Mouse (Mus musculus) MN1 (cell line): ENCODE results near the gene Spata45.

Experiments
- DNase-seq: peaks from one replicate; pipeline ENCODE4 v3.0.0-alpha.2; 2016; ENCODE audit warnings: low spot score

The Spata45 gene

GRCm38 (mm10) chr1:191041352-191041751 lies 4.9 kb downstream of the Spata45 start:
- DNase-seq, result no peak

GRCm38 (mm10) chr1:191042106-191042505 lies 5.7 kb downstream of the Spata45 start:
- no peak for DNase-seq

DNA sequence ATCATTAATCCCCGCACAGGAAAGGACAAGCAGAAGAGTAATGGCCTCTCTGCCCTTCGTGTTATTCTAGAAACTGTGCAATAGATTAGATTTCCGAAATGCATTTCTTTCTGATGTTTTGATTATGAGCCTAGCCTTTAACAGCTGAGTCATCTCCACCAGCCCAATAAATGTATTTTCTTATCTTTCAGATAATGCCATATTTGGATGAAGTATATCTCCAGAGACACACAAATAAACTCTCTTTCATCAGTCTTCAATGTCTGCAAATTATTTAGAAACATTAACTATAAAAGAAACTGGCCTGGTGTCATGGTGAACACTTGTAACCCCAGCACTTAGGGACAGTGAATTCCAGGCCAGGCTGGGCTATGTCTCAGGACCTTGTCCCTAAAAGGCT lies 6.2 kb downstream of the Spata45 start:
- DNase-seq, result no peak

GRCm38 (mm10) chr1:191045264-191045663 lies 8.8 kb downstream of the Spata45 start:
- no peak for DNase-seq

GRCm38 (mm10) chr1:191046231-191046824 lies 9.9 kb downstream of the Spata45 start:
- no peak for DNase-seq

DNA sequence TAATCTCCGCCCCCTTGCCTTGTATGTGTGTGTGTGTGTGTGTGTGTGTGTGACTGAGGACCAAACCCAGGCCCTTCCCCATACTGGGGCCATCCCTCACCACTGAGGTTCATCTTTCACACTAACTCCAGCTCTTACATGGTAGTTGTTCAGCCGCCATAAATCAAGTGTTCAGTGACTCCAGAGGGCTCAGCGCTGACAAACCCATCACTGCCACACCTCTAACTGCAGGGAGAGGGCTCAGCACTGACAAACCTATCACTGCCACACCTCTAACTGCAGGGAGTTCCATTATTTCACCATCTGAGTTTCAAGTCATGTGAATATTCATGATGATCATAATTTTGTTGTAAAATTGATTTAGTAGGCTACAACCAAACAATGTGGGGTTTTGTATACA lies 17.1 kb downstream of the Spata45 start:
- no peak for DNase-seq

DNA sequence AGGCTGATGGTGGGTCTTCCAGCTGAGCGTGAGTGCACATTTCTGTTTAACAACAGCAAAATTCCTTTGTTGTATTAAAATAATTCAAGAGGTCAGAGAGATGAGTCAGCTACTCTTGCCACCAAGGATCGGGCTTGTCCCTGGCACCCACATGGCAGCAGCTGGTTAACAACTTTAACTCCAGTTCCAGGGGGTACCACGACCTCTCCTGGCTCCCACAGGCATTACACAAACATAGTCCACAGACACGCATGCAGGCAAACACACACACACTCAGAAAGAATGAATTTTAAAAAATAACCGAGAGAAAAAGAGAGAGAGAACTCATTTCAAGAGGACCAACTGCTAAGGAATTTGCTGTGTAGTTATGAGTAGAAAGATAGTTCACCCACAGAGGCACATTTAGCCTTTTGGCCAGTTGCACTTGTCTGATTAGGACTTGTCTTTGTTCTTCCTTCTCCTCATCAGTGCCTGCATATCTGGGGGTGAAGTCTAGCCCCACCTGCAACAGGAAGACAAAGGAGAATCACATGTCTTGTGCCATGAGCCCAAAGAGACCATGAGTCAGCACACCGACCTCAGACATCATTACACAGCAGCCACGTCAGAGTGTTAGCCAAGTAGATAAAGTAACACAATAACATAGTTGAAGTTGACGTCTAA lies 18.6 kb downstream of the Spata45 start:
- DNase-seq, result no peak

DNA sequence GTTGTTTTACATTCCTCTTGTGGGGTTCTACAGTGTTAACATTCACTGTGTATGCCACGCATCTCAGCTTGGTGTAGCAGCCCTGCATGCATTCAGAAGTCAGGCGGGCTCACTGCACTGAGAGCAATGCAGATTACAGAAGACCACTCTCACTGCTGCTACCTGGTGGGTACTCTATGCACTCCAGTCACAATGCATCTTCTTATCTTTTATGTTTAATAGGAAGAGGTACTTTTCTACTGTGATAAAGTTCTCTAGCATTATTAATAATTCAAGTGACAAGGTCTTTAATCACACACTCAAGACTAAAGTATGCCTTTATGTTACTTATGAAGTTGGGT lies 19.1 kb downstream of the Spata45 start:
- DNase-seq, result no peak

- no peak for DNase-seq
Observed at GRCm38 (mm10) chr1:191057461-191057860, 21.0 kb downstream of the Spata45 start.

DNA sequence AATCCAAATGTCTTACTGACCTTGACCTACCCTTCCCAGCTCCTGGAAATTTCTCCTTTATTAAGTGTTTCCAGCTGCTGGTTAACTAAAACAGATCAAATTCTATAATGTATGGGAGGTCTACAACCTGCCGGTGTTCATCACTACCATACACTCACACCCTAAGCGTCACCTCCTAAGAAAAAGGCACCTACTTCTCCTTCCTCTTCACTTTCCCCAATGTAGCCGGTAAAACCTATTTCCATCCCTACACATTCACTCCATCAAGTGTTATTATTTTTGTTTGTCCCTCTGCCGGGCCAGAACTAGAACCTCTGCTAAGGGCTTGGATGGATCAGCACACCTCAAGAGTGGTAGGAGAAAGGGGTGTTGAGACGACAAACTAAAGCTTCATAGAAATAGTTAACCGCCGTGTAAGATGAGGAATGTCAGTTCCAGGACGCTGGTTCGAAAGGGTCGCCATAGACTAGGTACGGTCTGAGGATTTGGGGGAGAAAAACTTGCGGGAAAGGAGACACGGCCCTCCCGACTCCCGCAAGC lies 25.9 kb downstream of the Spata45 start:
- no peak for DNase-seq

DNA sequence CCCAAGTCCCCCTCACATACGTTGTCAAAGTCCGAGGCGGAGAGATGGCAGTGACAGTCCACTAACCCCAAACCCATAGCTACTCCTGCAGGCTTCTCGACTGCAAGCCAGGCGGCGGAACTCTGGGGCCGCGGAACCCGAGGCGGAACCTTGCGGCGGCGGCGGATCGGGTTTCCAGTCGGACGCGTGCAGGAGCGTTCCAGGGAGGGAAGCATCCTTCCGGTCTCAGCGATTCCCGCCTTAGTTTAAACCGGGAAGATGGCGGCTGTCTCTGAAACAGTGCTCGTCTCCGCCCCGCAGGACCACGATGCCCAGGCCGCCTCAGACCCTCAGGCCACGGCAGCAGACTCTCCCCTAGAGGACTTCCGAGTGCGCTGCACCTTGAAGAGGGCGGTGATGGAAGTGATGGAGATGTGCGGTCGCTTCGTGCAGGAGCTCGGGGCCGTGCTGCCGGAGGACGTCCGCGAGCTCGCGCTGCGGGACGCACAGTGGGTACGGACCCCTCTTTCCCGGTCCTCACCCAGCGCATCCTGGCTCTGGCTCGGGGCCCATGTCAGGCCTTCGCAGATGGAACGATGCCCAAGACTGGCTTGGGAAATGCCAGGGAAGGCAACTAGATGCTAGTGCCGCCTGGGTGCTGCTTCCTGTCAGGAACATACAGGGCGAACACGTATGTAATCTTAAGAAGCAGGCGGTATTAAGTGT lies 26.5 kb downstream of the Spata45 start, which contains the start of the genes Tatdn3 and Nsl1:
Gene Tatdn3, minus strand, starts transcription at position 152 of the 705 bp plus-strand sequence.
Gene Nsl1, plus strand, starts transcription at position 232 of the 705 bp plus-strand sequence.
- peak; percentile 94 for DNase-seq

DNA sequence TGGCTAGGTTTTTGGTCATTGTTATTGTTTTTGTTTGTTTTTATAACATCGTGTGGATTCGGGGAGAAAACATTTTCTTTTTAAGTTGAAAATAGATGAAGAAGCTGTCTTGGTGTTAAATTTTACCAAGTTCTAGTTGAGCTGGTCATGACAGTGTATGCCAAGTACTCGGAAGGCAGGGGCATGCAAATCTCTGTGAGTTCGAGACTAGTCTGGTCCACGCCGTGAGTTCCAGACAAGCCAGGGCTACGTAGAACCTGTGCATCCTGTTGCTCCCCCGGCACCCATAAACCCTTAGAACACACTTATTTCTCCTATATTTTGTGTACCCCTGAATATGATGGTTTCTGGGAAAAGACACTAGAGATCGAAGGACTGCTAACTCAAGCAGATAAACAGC lies 27.3 kb downstream of the Spata45 start:
- DNase-seq, result no peak

GRCm38 (mm10) chr1:191064535-191064934 lies 28.1 kb downstream of the Spata45 start:
- DNase-seq, result no peak

DNA sequence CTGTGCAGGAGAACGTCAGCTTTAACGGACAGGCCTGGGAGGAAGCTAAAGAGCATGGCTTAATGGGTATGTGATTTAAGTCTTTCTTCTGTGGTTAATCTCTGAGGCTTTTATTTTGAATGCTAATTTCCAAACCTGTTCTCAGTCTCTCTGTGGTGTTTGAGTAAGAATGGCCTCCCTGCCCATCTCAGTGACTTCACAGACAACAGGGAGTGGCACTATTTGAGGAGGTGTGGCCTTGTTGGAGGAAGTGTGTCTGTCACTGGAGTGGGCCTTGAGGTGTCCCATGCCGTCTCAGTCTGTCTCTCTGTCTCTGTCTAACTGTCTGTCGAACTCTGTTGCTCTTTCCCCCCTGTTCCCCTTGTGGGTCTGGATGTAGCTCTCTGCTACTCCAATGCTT lies 28.7 kb downstream of the Spata45 start:
- no peak for DNase-seq

- DNase-seq, result no peak
Observed at GRCm38 (mm10) chr1:191068377-191068776, 31.9 kb downstream of the Spata45 start.

DNA sequence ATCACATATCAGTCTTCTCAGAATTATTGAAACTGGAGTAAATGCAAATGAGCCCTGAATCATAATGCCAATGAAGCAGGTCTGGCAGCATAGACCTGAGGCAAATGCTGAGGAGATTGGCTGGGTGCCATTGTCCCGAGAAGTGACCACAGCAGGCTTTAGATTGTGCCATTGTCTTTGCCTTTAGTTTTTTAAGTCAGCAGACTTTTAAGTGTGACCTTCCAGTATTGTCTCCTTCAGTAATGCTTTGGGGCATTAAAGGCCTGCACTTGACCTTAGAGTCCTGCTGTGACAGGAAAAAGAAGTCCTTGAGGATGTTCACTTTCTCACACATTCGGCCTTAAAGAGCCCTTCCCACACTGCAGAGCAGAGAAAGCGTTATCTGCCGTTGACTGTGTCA lies 33.8 kb downstream of the Spata45 start:
- DNase-seq, result no peak

- DNase-seq, result no peak
Observed at GRCm38 (mm10) chr1:191071613-191072012, 35.2 kb downstream of the Spata45 start.

- no peak for DNase-seq
Observed at GRCm38 (mm10) chr1:191072329-191072913, 36.0 kb downstream of the Spata45 start.

DNA sequence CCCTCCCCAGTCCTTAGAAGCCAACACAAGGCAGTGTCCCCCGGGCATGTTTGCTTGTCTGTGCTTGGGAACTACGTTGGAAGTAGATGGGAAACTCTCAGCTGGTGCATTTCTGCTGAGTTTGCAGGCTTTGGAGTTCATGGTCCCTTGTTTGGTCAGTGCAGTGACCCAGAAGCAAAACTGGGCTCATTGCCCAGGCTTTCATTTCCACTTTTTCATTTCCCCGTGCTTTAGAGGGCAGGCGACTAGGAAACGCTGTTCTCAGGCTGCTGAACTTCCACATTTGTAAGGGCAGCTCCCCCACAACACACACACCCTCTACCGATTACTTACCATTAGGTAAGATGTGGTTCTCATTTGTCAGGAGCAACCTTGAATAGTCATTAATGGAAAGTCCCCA lies 36.6 kb downstream of the Spata45 start:
- DNase-seq, result peak; percentile 54

- no peak for DNase-seq
Observed at GRCm38 (mm10) chr1:191073486-191073885, 37.0 kb downstream of the Spata45 start.

GRCm38 (mm10) chr1:191075199-191075883 lies 38.9 kb downstream of the Spata45 start:
- peak; percentile 79 for DNase-seq

DNA sequence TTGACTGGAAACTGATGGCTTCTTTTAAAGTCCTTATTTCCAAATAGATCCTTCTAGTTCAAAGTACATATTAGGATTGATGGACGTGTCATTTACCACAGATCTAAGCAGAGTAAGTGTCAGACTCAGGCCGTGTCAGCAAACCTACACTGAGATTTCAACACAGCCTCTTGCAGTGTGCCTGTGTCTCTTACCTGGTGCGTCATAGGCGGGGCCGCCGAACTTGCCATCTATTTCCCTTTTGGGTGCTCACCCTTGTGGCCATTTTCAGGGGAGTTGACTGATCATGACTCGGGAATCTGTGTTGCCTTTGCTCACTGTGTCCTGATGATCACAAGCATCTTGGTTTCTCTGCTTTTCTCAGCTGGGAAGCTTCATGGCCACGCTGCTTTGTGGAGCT lies 46.8 kb downstream of the Spata45 start:
- no peak for DNase-seq
